Mouse (Mus musculus): Measurements from ENCODE around the gene Prkaca. TPM values are rescaled to one million over a fixed set of nuclear protein-coding genes. Genes with fewer than 3 reads are reported as not detected.

The Prkaca gene
- 100 to 1,000 TPM; 257 to 273 TPM for total RNA-seq (2021)

DNA sequence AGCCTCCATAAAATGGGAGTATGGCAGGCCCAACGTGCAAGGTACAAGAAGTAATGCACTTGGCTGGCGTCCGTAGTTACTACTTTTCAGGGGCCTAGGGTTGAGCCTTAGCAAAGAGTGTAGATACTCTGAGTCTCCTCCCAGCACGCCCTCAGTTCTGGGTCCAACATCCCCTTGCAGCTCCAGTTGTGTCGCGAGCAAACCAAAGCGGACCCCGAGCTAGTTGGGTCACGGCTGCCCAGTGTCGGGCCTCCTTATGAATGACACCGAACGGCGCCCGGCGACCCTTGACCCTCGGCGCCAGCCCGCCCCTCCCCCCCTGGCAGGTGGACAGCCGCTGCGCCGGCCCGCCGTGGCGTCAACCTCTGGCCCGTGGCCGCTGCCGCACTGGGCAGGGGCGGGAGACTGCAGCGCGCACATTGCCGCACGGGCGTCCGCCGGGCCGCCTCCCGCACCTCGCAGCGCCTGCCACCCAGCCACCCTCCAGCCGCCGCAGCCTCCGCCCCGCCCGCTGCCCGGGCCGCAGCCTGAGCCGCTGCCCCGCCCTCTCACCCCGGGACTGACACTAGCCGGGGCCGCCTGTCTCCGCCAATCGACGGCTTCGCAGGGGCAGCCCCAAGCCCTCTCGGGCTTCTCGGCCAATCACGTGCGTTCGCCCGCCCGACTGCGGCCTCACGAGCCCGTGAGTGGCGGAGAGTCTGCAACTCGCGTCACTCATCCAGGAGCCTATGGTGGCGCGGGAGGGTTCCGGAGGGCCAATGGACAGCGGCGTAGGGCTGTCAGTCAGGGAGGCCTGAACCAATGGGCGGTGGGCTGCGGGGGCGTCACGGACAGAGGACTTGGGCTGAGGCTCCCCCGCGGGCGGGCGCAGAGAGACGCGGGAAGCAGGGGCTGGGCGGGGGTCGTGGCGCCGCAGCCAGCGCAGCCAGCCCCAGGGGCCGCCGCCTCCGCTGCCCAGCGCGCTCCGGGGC, at the start of gene Prkaca:
Gene Prkaca (plus strand): TSS at position 844 of the 971 bp plus-strand sequence.
- peak; percentile 93 to 95 for DNase-seq (ENCODE audit: extremely low spot score in 1 of 2, low spot score in 1 of 2)

- no peak for DNase-seq (ENCODE audit: extremely low spot score in 1 of 2, low spot score in 1 of 2)
Observed at GRCm38 (mm10) chr8:83924585-83924984, 48.2 kb upstream of the Prkaca start.

GRCm38 (mm10) chr8:83926266-83926665, 46.5 kb upstream of the Prkaca start:
- no peak for DNase-seq (ENCODE audit: extremely low spot score in 1 of 2, low spot score in 1 of 2)

- DNase-seq (ENCODE audit: extremely low spot score in 1 of 2, low spot score in 1 of 2): no peak
Observed at GRCm38 (mm10) chr8:83934222-83934621, 38.6 kb upstream of the Prkaca start.

DNA sequence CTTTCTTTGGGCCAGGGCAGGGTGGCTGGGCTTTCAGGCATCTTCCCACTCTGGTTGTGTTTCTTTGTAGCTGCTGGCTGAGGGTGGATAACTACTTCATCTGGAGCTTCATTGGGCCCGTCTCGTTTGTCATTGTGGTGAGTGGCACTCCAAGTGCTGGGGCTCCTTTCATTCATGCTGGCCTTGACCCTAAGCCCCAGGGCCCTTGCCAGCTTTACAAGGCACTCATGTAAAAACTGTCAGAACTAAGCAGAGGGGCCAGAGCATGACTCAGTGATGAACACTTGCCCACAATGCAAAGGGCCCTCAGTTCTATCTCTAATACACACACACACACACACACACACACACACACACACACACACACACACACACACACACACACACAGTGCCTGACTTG, 37.8 kb upstream of the Prkaca start:
- DNase-seq (ENCODE audit: extremely low spot score in 1 of 2, low spot score in 1 of 2): no peak

GRCm38 (mm10) chr8:83935435-83935834, 37.4 kb upstream of the Prkaca start:
- no peak for DNase-seq (ENCODE audit: extremely low spot score in 1 of 2, low spot score in 1 of 2)

DNA sequence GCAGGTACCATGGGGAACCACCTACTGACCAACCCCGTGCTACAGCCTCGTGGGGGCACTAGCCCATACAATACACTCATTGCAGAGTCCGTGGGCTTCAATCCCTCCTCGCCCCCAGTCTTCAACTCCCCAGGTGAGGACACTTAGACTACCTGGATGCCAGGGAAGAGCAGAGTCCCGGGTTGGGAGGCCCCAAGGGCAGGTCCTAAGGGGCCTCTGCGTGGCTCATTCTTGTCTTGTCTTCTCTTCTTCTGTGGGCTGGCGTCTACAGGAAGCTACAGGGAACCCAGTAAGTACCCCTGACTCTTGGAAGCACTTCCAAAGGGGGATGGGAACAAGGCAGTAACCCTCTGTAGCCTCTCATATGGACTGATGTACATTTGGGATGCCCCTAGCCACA, 35.1 kb upstream of the Prkaca start:
- DNase-seq (ENCODE audit: extremely low spot score in 1 of 2, low spot score in 1 of 2): peak in 1 of 2 experiments; percentile 2

GRCm38 (mm10) chr8:83938330-83938729, 34.5 kb upstream of the Prkaca start:
- peak in 1 of 2 experiments; percentile 2 for DNase-seq (ENCODE audit: extremely low spot score in 1 of 2, low spot score in 1 of 2)

- DNase-seq (ENCODE audit: extremely low spot score in 1 of 2, low spot score in 1 of 2): no peak
Observed at GRCm38 (mm10) chr8:83941066-83941677, 31.6 kb upstream of the Prkaca start.

DNA sequence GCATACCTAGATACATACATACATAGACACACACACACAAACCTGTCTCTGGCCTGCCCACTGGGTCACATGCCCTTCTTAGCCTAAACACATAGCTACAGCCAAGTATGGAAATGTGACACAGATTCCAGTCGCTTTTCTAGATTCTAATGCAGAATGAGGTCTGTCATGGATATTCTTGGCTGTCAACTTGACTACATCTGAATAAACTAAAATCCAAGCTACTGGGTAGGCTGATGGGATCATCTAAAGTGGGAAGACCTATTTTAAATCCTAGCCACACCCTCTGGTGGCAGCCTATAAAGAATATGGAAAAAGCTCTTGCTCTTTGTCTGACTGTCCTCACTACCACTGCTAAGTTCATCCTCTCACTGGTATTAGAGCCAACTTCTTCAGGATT, 30.3 kb upstream of the Prkaca start:
- no peak for DNase-seq (ENCODE audit: extremely low spot score in 1 of 2, low spot score in 1 of 2)

DNA sequence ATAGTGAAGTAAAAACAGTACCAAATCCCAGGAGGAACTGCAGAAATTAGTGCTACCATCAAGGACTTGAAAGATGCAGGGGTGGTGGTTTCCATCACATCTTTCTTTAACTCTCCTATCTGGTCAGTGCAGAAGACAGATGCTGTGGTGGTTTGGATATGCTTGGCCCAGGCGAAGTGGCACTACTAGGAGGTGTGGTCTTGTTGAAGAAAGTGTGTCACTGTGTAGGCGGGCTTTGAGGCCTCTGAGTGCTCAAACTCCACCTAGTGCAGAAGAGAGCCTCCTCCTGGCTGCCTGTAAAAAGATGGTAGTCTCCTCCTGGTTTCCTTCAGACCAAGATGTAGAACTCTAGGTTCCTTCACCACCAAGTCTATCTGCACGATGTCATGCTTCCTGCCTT, 27.3 kb upstream of the Prkaca start:
- DNase-seq (ENCODE audit: extremely low spot score in 1 of 2, low spot score in 1 of 2): no peak

DNA sequence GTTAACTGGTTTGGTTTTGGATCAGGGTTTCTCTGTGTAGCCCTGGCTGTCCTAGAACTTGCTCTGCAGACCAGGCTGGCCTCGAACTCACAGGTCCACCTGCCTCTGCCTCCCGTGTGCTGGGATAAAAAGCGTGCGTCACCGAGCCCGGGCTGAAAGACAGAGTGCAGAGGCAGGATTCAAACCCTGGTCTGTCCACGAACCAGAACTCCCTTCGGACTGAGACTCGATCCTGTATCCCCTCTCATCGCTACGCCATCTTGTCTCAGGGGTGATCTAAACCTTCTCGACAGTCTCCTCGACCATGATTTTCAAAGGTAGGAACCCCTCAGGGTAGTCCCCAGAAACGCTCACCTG, 18.1 kb upstream of the Prkaca start:
- no peak for DNase-seq (ENCODE audit: extremely low spot score in 1 of 2, low spot score in 1 of 2)

- DNase-seq (ENCODE audit: extremely low spot score in 1 of 2, low spot score in 1 of 2): peak; percentile 85 to 86
Observed at GRCm38 (mm10) chr8:83955106-83955957, 17.5 kb upstream of the Prkaca start, which contains the start of the genes Gm10644 and Asf1b. Gene Gm10644, minus strand, starts transcription at chr8:83955205. Gene Asf1b, plus strand, starts transcription at chr8:83955507.

DNA sequence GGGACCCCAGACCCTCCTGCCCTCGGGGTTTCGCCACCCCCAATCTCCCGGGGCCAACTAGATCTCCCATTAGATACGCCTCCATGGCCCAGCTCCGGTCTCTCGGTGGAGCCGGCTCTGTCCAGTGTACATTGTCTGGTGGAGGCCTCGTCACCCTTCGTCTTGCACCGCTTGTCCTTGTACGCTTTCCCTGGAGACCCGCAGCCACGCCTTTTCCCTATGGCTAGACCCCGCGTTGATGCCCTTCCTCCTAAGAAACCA, 16.9 kb upstream of the Prkaca start:
- DNase-seq (ENCODE audit: extremely low spot score in 1 of 2, low spot score in 1 of 2): no peak

- no peak for DNase-seq (ENCODE audit: extremely low spot score in 1 of 2, low spot score in 1 of 2)
Observed at GRCm38 (mm10) chr8:83956789-83957188, 16.0 kb upstream of the Prkaca start.

GRCm38 (mm10) chr8:83964015-83964765, 8.6 kb upstream of the Prkaca start:
- DNase-seq (ENCODE audit: extremely low spot score in 1 of 2, low spot score in 1 of 2): no peak

- no peak for DNase-seq (ENCODE audit: extremely low spot score in 1 of 2, low spot score in 1 of 2)
Observed at GRCm38 (mm10) chr8:83967701-83968100, 5.1 kb upstream of the Prkaca start.

- DNase-seq (ENCODE audit: extremely low spot score in 1 of 2, low spot score in 1 of 2): no peak
Observed at GRCm38 (mm10) chr8:83971121-83971520, 1.7 kb upstream of the Prkaca start.

- DNase-seq (ENCODE audit: extremely low spot score in 1 of 2, low spot score in 1 of 2): no peak
Observed at GRCm38 (mm10) chr8:83971661-83972060, 1.1 kb upstream of the Prkaca start.
